Mouse (Mus musculus) embryonic facial prominence, embryonic 11.5 days (tissue): ENCODE results near the gene Srpk3. TPM values are rescaled to one million over a fixed set of nuclear protein-coding genes. Genes with fewer than 3 reads are reported as not detected.

ENCODE experiments used
- ATAC-seq: fragments of 200-750 bp; cut with Nextera tagmentation; replicated peaks from 2 replicates; pipeline ENCODE4 v1.8.0; 2017; ENCODE audit warnings: low read depth; ENCODE audit not compliant: insufficient number of reproducible peaks, low FRiP score, low TSS enrichment
- DNase-seq: peaks from one replicate; pipeline ENCODE4 v3.0.0-alpha.2; 2015; ENCODE audit warnings: low spot score
- H3K27ac ChIP-seq: fragments of 300-500 bp; sonication (generic); replicated peaks from 2 replicates; pipeline ENCODE4 v1.5.1; 2014; ENCODE audit warnings: mild to moderate bottlenecking, low read depth, low read length, control low read depth
- H3K27me3 ChIP-seq: fragments of 300-500 bp; sonication (generic); 2 replicates; pipeline ENCODE4 v1.6.1; 2014; ENCODE audit warnings: mild to moderate bottlenecking, low read length, moderate library complexity, mixed read lengths; ENCODE audit not compliant: control insufficient read depth, insufficient read depth
- H3K36me3 ChIP-seq: fragments of 300-500 bp; sonication (generic); replicated peaks from 2 replicates; pipeline ENCODE4 v1.6.1; 2014; ENCODE audit warnings: low read depth, mild to moderate bottlenecking, low read length, moderate library complexity, mixed read lengths; ENCODE audit not compliant: control insufficient read depth, insufficient read depth
- H3K4me1 ChIP-seq: fragments of 300-500 bp; sonication (generic); 2 replicates; pipeline ENCODE4 v1.6.1; 2014; ENCODE audit warnings: low read length, mixed read lengths; ENCODE audit not compliant: control insufficient read depth, insufficient read depth
- H3K4me2 ChIP-seq: fragments of 300-500 bp; sonication (generic); 2 replicates; pipeline ENCODE4 v1.6.1; 2014; ENCODE audit warnings: low read depth, mild to moderate bottlenecking, control low read depth, low read length, moderate library complexity
- H3K4me3 ChIP-seq: fragments of 300-500 bp; sonication (generic); 2 replicates; pipeline ENCODE4 v1.5.1; 2014; ENCODE audit warnings: low read depth, low read length, control low read depth
- H3K9ac ChIP-seq: fragments of 300-500 bp; sonication (generic); replicated peaks from 2 replicates; pipeline ENCODE4 v1.6.1; 2014; ENCODE audit warnings: mild to moderate bottlenecking, control low read depth, low read length
- H3K9me3 ChIP-seq: fragments of 300-500 bp; sonication (generic); replicated peaks from 2 replicates; pipeline ENCODE4 v1.6.1; 2016; ENCODE audit warnings: mild to moderate bottlenecking, low read length, inconsistent platforms, mixed read lengths; ENCODE audit not compliant: control insufficient read depth
- WGBS: fragments of 180-500 bp; shearing (Covaris S2); extraction: QIAGEN DNeasy Blood & Tissue Kit; methylation state at CpG from one replicate; pipeline ENCODE4 v1.1.7; 2014; 5-methylcytosine and 5-hydroxymethylcytosine counted together
- polyA plus RNA-seq: library from polyadenylated mRNA; unstranded; fragments of >200 nt; fragmentation: Nextera tagmentation; extraction: Ambion mirVana; gene quantifications from 2 replicates; pipeline ENCODE4 v1.2.1, GENCODE M21; 2014

Gene Srpk3
- polyA plus RNA-seq, 1 experiment from 2014 or later = 0.90 TPM

DNA sequence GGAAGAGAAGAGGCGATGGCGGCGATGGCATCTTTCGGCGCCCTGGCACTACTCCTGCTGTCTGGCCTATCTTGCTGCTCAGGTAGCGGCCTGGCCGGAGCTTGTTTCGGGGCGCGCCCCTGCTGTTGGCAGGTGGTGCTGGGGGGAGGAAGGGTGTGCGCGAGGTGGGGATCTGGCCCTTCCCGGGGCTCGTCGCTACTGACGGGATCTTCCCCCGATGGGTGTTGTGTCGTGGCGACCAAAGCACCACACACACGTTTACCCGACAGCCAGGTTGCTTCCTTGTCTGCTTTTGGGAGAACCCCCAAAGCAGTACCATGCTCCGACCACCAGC is 13.0 kb downstream of the Srpk3 start:
- peak overlapping the region; percentile 28; the same call in 1 of the 2 replicates for H3K27ac ChIP-seq
- peak overlapping the region; percentile 31 for H3K4me2 ChIP-seq
- no peaks in the 10 kb centered on the region for H3K27me3 ChIP-seq
- no peaks in the 10 kb centered on the region for H3K4me1 ChIP-seq
- H3K9me3 ChIP-seq = no peaks in the 10 kb centered on the region
- peak overlapping the region; percentile 60 for H3K9ac ChIP-seq
- peak; percentile 45 for ATAC-seq
- no peak for DNase-seq
- H3K36me3 ChIP-seq = no peaks in the 10 kb centered on the region
- peak overlapping the region; percentile 59 for H3K4me3 ChIP-seq
- 27% methylated on average over 22 of the region's 22 CpGs for WGBS

DNA sequence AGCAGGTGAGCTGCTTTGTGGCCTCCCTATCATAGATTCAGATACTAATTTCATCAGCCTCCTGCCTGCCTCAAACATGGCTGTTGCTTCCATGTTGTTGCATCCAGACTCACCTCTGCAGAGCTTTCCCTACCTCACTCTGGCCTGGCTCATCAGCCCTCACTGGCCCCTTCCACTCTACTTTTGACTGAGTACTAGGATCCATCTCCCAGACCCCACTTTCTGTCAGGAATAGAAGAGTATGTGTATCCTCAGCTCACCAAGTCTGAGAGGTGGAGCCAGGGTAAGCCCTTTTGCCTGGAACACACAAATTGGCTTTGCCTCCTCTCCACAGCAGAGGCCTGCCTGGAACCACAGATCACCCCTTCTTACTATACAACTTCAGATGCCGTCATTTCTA is 14.3 kb downstream of the Srpk3 start:
- Histone ChIP-seq H3K27me3 (no peaks in the 10 kb centered on the region), H3K9ac (no peak overlapping the region), H3K4me3 (no peak overlapping the region), H3K9me3 (no peaks in the 10 kb centered on the region), H3K4me2 (no peak overlapping the region), H3K4me1 (no peaks in the 10 kb centered on the region), H3K36me3 (no peaks in the 10 kb centered on the region), H3K27ac (no peak overlapping the region)
- 100% methylated on average over 1 of the region's 1 CpGs for WGBS
- DNase-seq = no peak
- no peak for ATAC-seq

DNA sequence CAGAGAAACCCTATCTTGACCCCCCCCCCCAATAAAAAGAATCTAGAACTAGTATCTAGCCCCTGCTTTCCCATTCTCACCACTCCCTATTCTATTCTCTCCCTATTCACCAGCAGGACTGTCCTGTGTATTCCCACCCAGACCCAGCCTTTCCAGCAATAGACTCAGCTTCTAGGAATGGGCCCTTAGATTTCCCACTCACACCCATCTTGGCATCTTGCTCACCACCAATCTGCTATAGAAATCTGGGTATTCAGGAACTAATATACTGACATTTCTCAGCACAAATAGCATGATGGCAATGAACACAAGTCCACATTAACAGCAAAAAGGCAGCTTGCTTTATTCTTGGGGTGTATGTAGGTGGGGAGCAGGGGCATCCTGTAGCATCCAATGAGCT is 18.8 kb downstream of the Srpk3 start:
- no peak overlapping the region for H3K4me2 ChIP-seq
- H3K27ac ChIP-seq = no peak overlapping the region
- no peak overlapping the region for H3K4me3 ChIP-seq
- no peaks in the 10 kb centered on the region for H3K4me1 ChIP-seq
- H3K27me3 ChIP-seq = no peaks in the 10 kb centered on the region
- ATAC-seq (no peak), DNase-seq (no peak)
- H3K9ac ChIP-seq = no peak overlapping the region
- H3K9me3 ChIP-seq = no peaks in the 10 kb centered on the region
- no peaks in the 10 kb centered on the region for H3K36me3 ChIP-seq

GRCm38 (mm10) chrX:73793505-73793904 is 19.3 kb downstream of the Srpk3 start:
- Histone ChIP-seq H3K9me3 (no peaks in the 10 kb centered on the region), H3K4me2 (no peak overlapping the region), H3K4me1 (no peaks in the 10 kb centered on the region), H3K36me3 (no peaks in the 10 kb centered on the region), H3K4me3 (no peak overlapping the region), H3K27ac (no peak overlapping the region), H3K27me3 (no peaks in the 10 kb centered on the region), H3K9ac (no peak overlapping the region)
- DNase-seq (no peak), ATAC-seq (no peak)
- WGBS = 14% methylated on average over 1 of the region's 1 CpGs

DNA sequence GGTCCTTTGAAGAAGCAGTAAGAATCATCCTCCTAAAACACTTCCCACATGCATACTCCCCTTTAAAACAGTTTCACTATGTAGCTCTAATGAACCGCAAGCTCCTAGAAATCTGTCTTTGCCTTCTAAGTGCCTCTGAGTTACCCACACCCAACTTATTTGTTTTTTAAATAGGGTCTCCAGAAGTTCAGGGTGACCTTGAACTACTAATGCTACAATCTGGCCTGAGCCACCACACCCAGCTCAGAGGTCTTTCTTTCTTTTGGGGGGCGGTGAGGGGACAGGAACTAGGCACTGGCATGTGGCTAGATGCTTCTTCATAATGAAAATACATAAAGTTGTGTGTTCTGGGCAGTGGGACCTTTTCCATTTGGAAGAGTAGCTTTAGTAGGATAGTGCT is 23.3 kb downstream of the Srpk3 start:
- WGBS = 94% methylated on average over 2 of the region's 2 CpGs
- no peak for ATAC-seq

DNA sequence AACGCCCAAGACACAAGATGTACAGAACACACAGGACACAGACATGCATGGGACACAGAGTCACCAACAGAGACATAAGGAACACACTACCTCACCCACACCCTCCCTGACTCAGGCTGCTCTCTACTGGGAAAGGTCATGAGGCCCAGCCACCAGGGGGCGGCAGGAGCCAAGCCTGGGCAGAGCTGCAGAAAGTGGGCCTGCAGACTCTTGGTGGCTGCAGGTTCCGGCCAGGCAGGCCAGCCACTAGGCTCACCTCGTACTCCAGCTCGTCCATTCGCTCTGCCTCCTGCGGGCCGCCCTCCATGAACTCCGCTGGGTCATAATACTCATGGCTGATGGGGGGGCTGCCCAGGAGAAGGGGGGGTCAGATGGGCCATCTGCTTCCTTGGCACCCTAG is 24.3 kb downstream of the Srpk3 start:
- ATAC-seq (peak; percentile 84), DNase-seq (peak; percentile 63)
- no peaks in the 10 kb centered on the region for H3K36me3 ChIP-seq
- no peak overlapping the region for H3K9ac ChIP-seq
- WGBS = 33% methylated on average over 9 of the region's 9 CpGs
- H3K4me2 ChIP-seq = no peak overlapping the region
- H3K4me1 ChIP-seq = no peaks in the 10 kb centered on the region
- H3K27ac ChIP-seq = no peak overlapping the region
- H3K27me3 ChIP-seq = no peaks in the 10 kb centered on the region
- H3K4me3 ChIP-seq = no peak overlapping the region
- no peaks in the 10 kb centered on the region for H3K9me3 ChIP-seq

More for the DNA sequence above, 23.3 kb downstream of the Srpk3 start:
- no peak overlapping the region for H3K4me2 ChIP-seq
- H3K27me3 ChIP-seq = no peaks in the 10 kb centered on the region
- no peaks in the 10 kb centered on the region for H3K9me3 ChIP-seq
- H3K9ac ChIP-seq = no peak overlapping the region
- no peaks in the 10 kb centered on the region for H3K4me1 ChIP-seq
- no peak for DNase-seq
- H3K27ac ChIP-seq = no peak overlapping the region
- no peak overlapping the region for H3K4me3 ChIP-seq
- H3K36me3 ChIP-seq = no peaks in the 10 kb centered on the region

DNA sequence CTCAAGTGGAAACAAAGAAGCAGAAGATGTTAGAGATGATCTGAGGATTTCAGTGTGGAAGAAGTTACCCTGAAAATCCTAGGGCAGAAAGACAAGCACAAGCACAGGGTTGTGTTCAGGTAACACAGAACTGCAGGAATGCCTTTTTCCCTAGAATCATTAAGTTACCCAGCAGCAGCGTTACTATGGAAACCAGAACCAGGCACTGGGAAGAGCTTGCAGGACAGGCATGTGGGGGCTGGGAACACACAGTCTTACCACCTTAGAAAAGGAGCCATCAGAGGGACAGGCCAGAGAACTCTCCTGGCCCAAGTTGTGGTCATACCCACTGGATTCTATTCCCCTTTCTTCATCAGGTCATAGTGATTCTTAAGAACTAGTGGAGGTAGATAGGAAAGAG is 31.6 kb downstream of the Srpk3 start:
- Histone ChIP-seq H3K9ac (no peak overlapping the region), H3K27me3 (no peaks in the 10 kb centered on the region), H3K4me2 (no peak overlapping the region), H3K36me3 (no peaks in the 10 kb centered on the region), H3K9me3 (no peaks in the 10 kb centered on the region), H3K4me3 (no peak overlapping the region), H3K4me1 (no peaks in the 10 kb centered on the region), H3K27ac (no peak overlapping the region)
- DNase-seq (peak; percentile 18), ATAC-seq (no peak)
- WGBS = 47% methylated on average over 1 of the region's 1 CpGs

DNA sequence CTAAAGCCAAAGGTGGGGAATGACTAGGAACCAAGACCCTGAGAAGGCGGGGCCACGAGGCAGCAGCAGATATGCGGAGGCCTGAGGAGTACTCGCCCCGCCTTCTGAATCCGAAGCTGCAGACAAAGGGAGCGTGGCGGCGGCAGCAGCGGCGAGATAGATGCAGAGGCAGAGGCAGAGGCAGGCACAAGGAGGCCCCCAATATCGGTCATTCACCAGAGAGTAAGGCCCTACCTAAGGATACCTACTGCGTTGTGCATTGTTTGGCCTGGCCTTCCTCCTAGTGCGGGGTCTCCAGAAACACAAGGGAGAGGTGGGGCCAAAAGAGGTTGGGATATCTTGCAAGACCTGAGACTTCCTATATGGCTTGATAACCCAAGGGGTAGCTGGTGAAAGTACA is 40.9 kb downstream of the Srpk3 start:
- ATAC-seq (no peak), DNase-seq (peak; percentile 60)
- H3K4me3 ChIP-seq = peak overlapping the region; percentile 26
- 18% methylated on average over 14 of the region's 14 CpGs for WGBS
- no peaks in the 10 kb centered on the region for H3K27me3 ChIP-seq
- no peaks in the 10 kb centered on the region for H3K4me1 ChIP-seq
- peak overlapping the region; percentile 63 for H3K9ac ChIP-seq
- H3K9me3 ChIP-seq = no peaks in the 10 kb centered on the region
- H3K4me2 ChIP-seq = peak overlapping the region; percentile 28
- H3K27ac ChIP-seq = no peak overlapping the region
- no peaks in the 10 kb centered on the region for H3K36me3 ChIP-seq
